Mouse (Mus musculus): ENCODE data around the gene As3mt.

- TF ChIP-seq NRF1 (IDR thresholded peaks at IDR 0.05; ENCODE audit: low read depth, low read length) (no peak), ZMIZ1 (IDR thresholded peaks at IDR 0.05; ENCODE audit: low read depth, low read length) (no peak), HCFC1 (IDR thresholded peaks at IDR 0.05; ENCODE audit: low read depth, low read length) (no peak), E2F4 (IDR thresholded peaks at IDR 0.05; ENCODE audit: insufficient replicate concordance, low read depth, low read length) (no peak), EP300 (IDR thresholded peaks at IDR 0.05; ENCODE audit: low read length) (no peak), POLR2A (IDR thresholded peaks at IDR 0.05; ENCODE audit: low read depth, low read length) (no peak), CTCF (conservative IDR thresholded peaks at IDR 0.05 in 1 of 2, IDR thresholded peaks at IDR 0.05 in 1 of 2; ENCODE audit: low read depth in 2 of 2, low read length in 2 of 2) (no peak), KAT2A (IDR thresholded peaks at IDR 0.05; ENCODE audit: insufficient replicate concordance, low read length) (no peak), ZNF384 (IDR thresholded peaks at IDR 0.05; ENCODE audit: low read depth, low read length) (no peak), MAFK (IDR thresholded peaks at IDR 0.05; ENCODE audit: insufficient replicate concordance, low read length) (no peak), CHD2 (IDR thresholded peaks at IDR 0.05; ENCODE audit: low read length) (no peak), USF1 (IDR thresholded peaks at IDR 0.05; ENCODE audit: low read depth, low read length) (no peak), MXI1 (IDR thresholded peaks at IDR 0.05; ENCODE audit: low read depth, low read length) (no peak)
These were observed 39.0 kb upstream of the As3mt start for GRCm38 (mm10) chr19:46668263-46668662.
